Mouse (Mus musculus) CH12.LX (cell line): ENCODE measurements around the gene Trim17. TPM values are rescaled to one million over a fixed set of nuclear protein-coding genes. Genes with fewer than 3 reads are reported as not detected.

ENCODE experiments used
- DNase-seq: peaks from one replicate; pipeline ENCODE4 v3.0.0-alpha.2; 2013; ENCODE audit errors: extremely low read depth
- H3K27ac ChIP-seq: 2 replicates; pipeline ENCODE4 v1.5.1; 2012; ENCODE audit warnings: low read depth, mild to moderate bottlenecking, control low read depth, moderate library complexity; ENCODE audit not compliant: insufficient read depth
- H3K27me3 ChIP-seq: replicated peaks from 2 replicates; pipeline ENCODE3; 2012; ENCODE audit warnings: inconsistent platforms
- H3K36me3 ChIP-seq, 2 experiments: replicated peaks in 1 of 2; 2 replicates each; pipeline versions ENCODE3 to v1.6.1; 2012; ENCODE audit warnings: inconsistent platforms in 1 of 2, low read length in 1 of 2, mild to moderate bottlenecking in 1 of 2, mixed read lengths in 1 of 2, moderate library complexity in 1 of 2; ENCODE audit not compliant: control insufficient read depth in 1 of 2, insufficient read depth in 1 of 2
- H3K4me1 ChIP-seq, 2 experiments: 2 replicates each; pipeline ENCODE4 v1.6.1; 2012; ENCODE audit warnings: inconsistent platforms in 1 of 2, moderate library complexity in 1 of 2; ENCODE audit not compliant: insufficient read depth in 2 of 2, control insufficient read depth in 1 of 2
- H3K4me2 ChIP-seq: 2 replicates; pipeline ENCODE4 v1.6.1; 2012; ENCODE audit warnings: low read depth, mild to moderate bottlenecking, control low read depth; ENCODE audit not compliant: poor library complexity, insufficient read depth, severe bottlenecking
- H3K4me3 ChIP-seq, 3 experiments: fragments of 150-350 bp in 1 of 3; sonication (generic) in 1 of 3; replicated peaks in 1 of 3; 2 replicates each; pipeline versions ENCODE3 to v1.5.1; 2011 to 2012; ENCODE audit warnings: low read depth in 2 of 3, low read length in 2 of 3, mild to moderate bottlenecking in 2 of 3, moderate library complexity in 2 of 3, control low read depth in 1 of 3, improper control_type of control experiment in 1 of 3, inconsistent platforms in 1 of 3, mixed read lengths in 1 of 3; ENCODE audit not compliant: poor library complexity in 1 of 3
- H3K79me2 ChIP-seq: replicated peaks from 2 replicates; pipeline ENCODE4 v1.6.1; 2012; ENCODE audit warnings: mild to moderate bottlenecking, moderate library complexity; ENCODE audit not compliant: control insufficient read depth, poor library complexity, insufficient read depth, severe bottlenecking; ENCODE audit errors: extremely low read depth
- H3K9ac ChIP-seq: 2 replicates; pipeline ENCODE4 v1.6.1; 2012; ENCODE audit warnings: low read depth, mild to moderate bottlenecking, control low read depth, moderate library complexity; ENCODE audit not compliant: insufficient read depth
- H3K9me3 ChIP-seq: replicated peaks from 2 replicates; pipeline ENCODE3; 2012; ENCODE audit warnings: low read length, inconsistent platforms, mixed read lengths
- BHLHE40 ChIP-seq: IDR thresholded peaks from 2 replicates; pipeline ENCODE4 v1.6.1; 2011; ENCODE audit warnings: mild to moderate bottlenecking, low read depth, low read length, improper control_type of control experiment
- CHD1 ChIP-seq: IDR thresholded peaks from 2 replicates; pipeline ENCODE4 v1.6.1; 2012; ENCODE audit warnings: low read depth, low read length, improper control_type of control experiment, inconsistent platforms
- ELF1 ChIP-seq: IDR thresholded peaks from 2 replicates; pipeline ENCODE4 v1.6.1; 2014; ENCODE audit warnings: low read depth, mild to moderate bottlenecking, inconsistent platforms, low read length, improper control_type of control experiment
- JUN ChIP-seq: IDR thresholded peaks from 2 replicates; pipeline ENCODE4 v1.6.1; 2011; ENCODE audit warnings: low read depth, mild to moderate bottlenecking, low read length, improper control_type of control experiment, moderate library complexity; ENCODE audit not compliant: insufficient read depth
- MAFK ChIP-seq: IDR thresholded peaks from 2 replicates; pipeline ENCODE4 v1.6.1; 2011; ENCODE audit warnings: low read length, improper control_type of control experiment; ENCODE audit not compliant: insufficient replicate concordance
- MEF2A ChIP-seq: IDR thresholded peaks from 2 replicates; pipeline ENCODE4 v1.6.1; 2014; ENCODE audit warnings: low read depth, mild to moderate bottlenecking, inconsistent platforms, low read length, improper control_type of control experiment, borderline replicate concordance
- MXI1 ChIP-seq: IDR thresholded peaks from 2 replicates; pipeline ENCODE4 v1.6.1; 2011; ENCODE audit warnings: mild to moderate bottlenecking, low read depth, low read length, improper control_type of control experiment
- MYC ChIP-seq: IDR thresholded peaks from 2 replicates; pipeline ENCODE4 v1.6.1; 2011; ENCODE audit warnings: low read depth, mild to moderate bottlenecking, improper control_type of control experiment, low read length
- NELFE ChIP-seq: IDR thresholded peaks from 2 replicates; pipeline ENCODE4 v1.6.1; 2011; ENCODE audit warnings: low read depth, low read length, improper control_type of control experiment
- POLR2A ChIP-seq: IDR thresholded peaks from 2 replicates; pipeline ENCODE4 v1.6.1; 2011; ENCODE audit warnings: low read depth, mild to moderate bottlenecking, improper control_type of control experiment, low read length
- RAD21 ChIP-seq: IDR thresholded peaks from 2 replicates; pipeline ENCODE4 v1.6.1; 2011; ENCODE audit warnings: low read depth, mild to moderate bottlenecking, low read length, improper control_type of control experiment, moderate library complexity
- RCOR1 ChIP-seq: conservative IDR thresholded peaks from 2 replicates; pipeline ENCODE4 v1.6.1; 2012; ENCODE audit warnings: low read depth, mild to moderate bottlenecking, inconsistent platforms, low read length, improper control_type of control experiment
- SMC3 ChIP-seq: IDR thresholded peaks from 2 replicates; pipeline ENCODE4 v1.6.1; 2011; ENCODE audit warnings: low read depth, low read length, improper control_type of control experiment
- UBTF ChIP-seq: IDR thresholded peaks from 2 replicates; pipeline ENCODE4 v1.6.1; 2012; ENCODE audit warnings: low read depth, mild to moderate bottlenecking, inconsistent platforms, low read length, improper control_type of control experiment, moderate library complexity
- USF1 ChIP-seq: IDR thresholded peaks from 2 replicates; pipeline ENCODE4 v1.6.1; 2014; ENCODE audit warnings: low read depth, mild to moderate bottlenecking, inconsistent platforms, low read length, improper control_type of control experiment
- ZKSCAN1 ChIP-seq: IDR thresholded peaks from 2 replicates; pipeline ENCODE4 v1.6.1; 2012; ENCODE audit warnings: low read depth, inconsistent platforms, low read length, improper control_type of control experiment, borderline replicate concordance
- dilution Hi-C: fragments of 300-500 bp; cut with MboI; formaldehyde crosslinking; loops from 2 replicates; pipeline ENCODE4 v1.14.3; 2020; ENCODE audit warnings: low sequenced_read_pairs; ENCODE audit not compliant: extremely low pct_unique_long_range_greater_than_20kb, extremely low pct_ligation_motif_present
- in situ Hi-C: fragments of 300-500 bp; cut with MboI; formaldehyde crosslinking; loops from 3 replicates; pipeline ENCODE4 v1.14.3; 2019; ENCODE audit warnings: low sequenced_read_pairs, low pct_ligation_motif_present, low pct_unique_long_range_greater_than_20kb, mixed read lengths
- polyA plus RNA-seq: library from polyadenylated mRNA; unstranded; fragments of >175 nt; gene quantifications from 2 replicates; pipeline ENCODE4 v1.2.1, GENCODE M21; 2012; ENCODE audit warnings: low read depth; ENCODE audit not compliant: insufficient read length
- total RNA-seq, 2 experiments: library from RNA; depleted of rRNA; stranded (reverse); fragments of 300-350 nt in 1 of 2; fragments of >200 nt in 1 of 2; gene quantifications; 2 replicates each; pipeline ENCODE4 v1.2.3; 2012 to 2014

Trim17 gene
- total and polyA plus RNA-seq, 3 experiments, result 0.47 to 0.49 TPM; not detected in 1

DNA sequence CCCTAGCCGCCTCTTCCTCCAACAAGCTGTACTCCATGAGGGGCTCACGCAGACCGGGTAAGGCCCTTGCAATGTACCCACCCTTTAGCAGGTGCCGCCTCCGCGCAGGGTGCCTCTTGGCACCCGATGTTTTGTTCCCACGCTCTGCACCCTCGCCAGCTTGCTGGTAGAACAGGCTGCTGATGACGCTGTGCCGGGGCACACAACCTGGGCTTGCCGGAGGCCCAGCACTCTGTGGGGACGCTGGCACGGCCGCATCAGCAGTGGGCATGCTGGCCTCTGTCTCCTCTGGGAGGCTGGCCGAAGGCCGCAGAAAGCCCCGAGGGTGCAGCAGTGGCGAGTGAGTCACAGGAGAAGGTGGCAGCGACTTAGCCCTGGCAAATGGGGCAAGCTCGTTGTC lies 46.1 kb downstream of the Trim17 start:
- dilution Hi-C loops (no loop called here), in situ Hi-C loops (no loop called here)
- Histone ChIP-seq H3K27me3 (peaks cover 69% of the 10 kb centered on the region), H3K4me2 (no peak overlapping the region), H3K4me1 (peaks cover 0 to 15% of the 10 kb centered on the region in 2 experiments; a peak in 3 of 4 replicates), H3K9ac (no peak overlapping the region), H3K36me3 (no peaks in the 10 kb centered on the region), H3K79me2 (no peaks in the 10 kb centered on the region), H3K9me3 (no peaks in the 10 kb centered on the region), H3K27ac (no peak overlapping the region), H3K4me3 (no peak overlapping the region)
- TF ChIP-seq RAD21, result no peak
- TF ChIP-seq ELF1, result no peak
- no peak for TF ChIP-seq MXI1
- no peak for TF ChIP-seq RCOR1
- TF ChIP-seq SMC3, result no peak
- TF ChIP-seq MAFK, result no peak
- TF ChIP-seq NELFE, result no peak
- no peak for TF ChIP-seq CHD1
- no peak for TF ChIP-seq MEF2A
- TF ChIP-seq UBTF, result no peak
- TF ChIP-seq USF1, result no peak
- TF ChIP-seq MYC, result no peak
- no peak for TF ChIP-seq BHLHE40
- TF ChIP-seq ZKSCAN1, result no peak
- no peak for DNase-seq

DNA sequence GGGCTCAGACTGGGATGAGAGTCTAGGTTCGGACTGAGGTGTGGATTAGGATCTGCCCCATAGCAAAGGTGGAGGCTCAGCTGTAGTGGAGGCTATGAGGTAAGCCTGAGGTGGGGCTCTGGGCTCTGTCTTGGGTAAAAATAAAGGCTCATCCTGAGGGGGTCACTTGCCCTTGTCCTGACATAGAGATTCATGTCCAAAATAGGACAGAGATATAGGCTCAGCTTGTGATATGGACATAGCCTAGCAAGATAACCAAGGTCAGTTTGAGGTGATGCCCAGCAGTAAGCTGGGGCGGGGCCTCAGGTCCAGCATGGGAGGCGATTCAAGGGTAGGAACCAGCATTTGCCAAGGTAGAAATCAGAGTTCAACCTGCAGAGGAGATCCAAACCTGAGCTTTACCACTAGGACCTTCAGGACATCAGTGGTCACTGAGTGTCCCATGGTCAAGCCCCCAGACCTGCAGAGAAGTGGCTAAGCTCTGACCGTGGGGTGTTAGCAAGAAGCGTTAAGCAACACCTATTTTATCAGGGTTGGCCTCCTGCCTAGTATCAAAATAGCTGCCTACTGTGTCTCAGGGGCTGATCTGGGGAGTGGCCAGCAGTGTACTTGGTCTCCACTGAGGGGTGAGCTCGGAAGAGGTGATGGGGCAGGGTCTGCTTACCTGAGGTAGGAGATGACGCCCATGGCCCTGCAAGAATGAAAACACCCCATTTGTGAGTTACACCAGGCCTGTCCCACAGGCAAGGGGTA lies 48.0 kb downstream of the Trim17 start:
- Histone ChIP-seq H3K79me2 (no peaks in the 10 kb centered on the region), H3K27me3 (peaks cover 75% of the 10 kb centered on the region), H3K9ac (no peak overlapping the region), H3K4me1 (peaks cover 0 to 13% of the 10 kb centered on the region in 2 experiments; a peak in 2 of 4 replicates), H3K4me2 (no peak overlapping the region), H3K9me3 (no peaks in the 10 kb centered on the region), H3K27ac (no peak overlapping the region), H3K4me3 (no peak overlapping the region), H3K36me3 (no peaks in the 10 kb centered on the region)
- dilution Hi-C loops, result no loop called here
- in situ Hi-C loops, result no loop called here
- DNase-seq, result no peak
- TF ChIP-seq JUN, result no peak
- no peak for TF ChIP-seq POLR2A
